Comparison of ENCODE assay signal across 24 mouse cellular contexts in the genomic region with DNA sequence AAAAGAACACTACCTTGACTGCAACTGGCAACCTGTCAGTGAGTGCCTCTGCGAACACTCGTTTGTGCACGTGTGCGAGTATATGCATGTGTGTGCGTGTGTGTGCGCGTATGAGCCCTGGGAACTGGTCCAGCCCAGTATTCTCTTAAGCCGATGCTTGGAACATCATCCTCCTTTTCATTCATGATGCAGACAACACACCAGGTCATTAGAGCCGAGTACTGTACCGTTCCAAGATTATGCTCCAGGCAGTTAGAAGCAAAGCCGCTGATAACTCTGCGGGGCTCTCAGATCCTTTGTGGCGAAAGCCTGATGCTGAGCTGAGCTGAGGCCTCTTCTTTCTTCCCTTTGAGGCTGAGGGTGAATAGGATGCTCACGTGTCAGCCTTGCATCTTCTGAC.
DNase-seq lines count a peak whose midpoint lies in the region; ATAC-seq and TF ChIP-seq lines count a peak whose summit lies in the region.
"Had no signal": no experiment of that assay in that cellular context is flagged by ENCODE, and none has a peak within 500 bp of the region (broad histone marks: within the 10 kb centered on the region; RNA-seq: fewer than 3 reads in every experiment).

No protein-coding gene starts in this region.

- H3K4me2 ChIP-seq in embryonic facial prominence, embryonic 14.5 days (ENCODE audit: low read depth, low read length), result no peak overlapping the region
- H3K4me2 ChIP-seq in hindbrain, postnatal 0 days (ENCODE audit: low read depth, low read length), result no peak overlapping the region
- no peak overlapping the region for H3K4me2 ChIP-seq in hindbrain, embryonic 12.5 days (replicated peaks)
- H3K4me2 ChIP-seq in midbrain, postnatal 0 days (ENCODE audit: low read depth, low read length, poor library complexity, severe bottlenecking), result no peak overlapping the region
- H3K4me2 ChIP-seq: embryonic facial prominence, embryonic 15.5 days; heart, embryonic 11.5 days; heart, embryonic 15.5 days; hindbrain, embryonic 14.5 days had no signal

- no peaks in the 10 kb centered on the region for H3K9me3 ChIP-seq in embryonic facial prominence, embryonic 14.5 days (ENCODE audit: control insufficient read depth, low read length)
- peaks cover 4% of the 10 kb centered on the region; the same call in 1 of the 2 replicates for H3K9me3 ChIP-seq in embryonic facial prominence, embryonic 10.5 days
- no peaks in the 10 kb centered on the region for H3K9me3 ChIP-seq in hindbrain, postnatal 0 days (ENCODE audit: low read length)
- H3K9me3 ChIP-seq in hindbrain, embryonic 12.5 days (replicated peaks), result no peaks in the 10 kb centered on the region
- no peaks in the 10 kb centered on the region for H3K9me3 ChIP-seq in midbrain, postnatal 0 days (ENCODE audit: low read length)
- H3K9me3 ChIP-seq: embryonic facial prominence, embryonic 15.5 days; heart, embryonic 15.5 days had no signal

- no peak for TF ChIP-seq POLR2A in brain, embryonic 14.5 days (IDR thresholded peaks at IDR 0.05; ENCODE audit: borderline replicate concordance, extremely low read depth, insufficient read depth, insufficient read length, poor library complexity, severe bottlenecking)

- no peaks in the 10 kb centered on the region for H3K36me3 ChIP-seq in embryonic facial prominence, embryonic 14.5 days (ENCODE audit: control insufficient read depth, insufficient read depth, low read length)
- H3K36me3 ChIP-seq in embryonic facial prominence, embryonic 10.5 days (replicated peaks), result no peaks in the 10 kb centered on the region
- H3K36me3 ChIP-seq in hindbrain, postnatal 0 days (ENCODE audit: insufficient read depth, low read length), result no peaks in the 10 kb centered on the region
- H3K36me3 ChIP-seq in hindbrain, embryonic 12.5 days, result no peaks in the 10 kb centered on the region
- H3K36me3 ChIP-seq in midbrain, postnatal 0 days (ENCODE audit: insufficient read depth, low read length), result no peaks in the 10 kb centered on the region
- H3K36me3 ChIP-seq: embryonic facial prominence, embryonic 15.5 days; forebrain, embryonic 10.5 days; G1E; heart, embryonic 15.5 days had no signal

- H3K27ac ChIP-seq in embryonic facial prominence, embryonic 14.5 days (replicated peaks; ENCODE audit: low read depth, low read length), result no peak overlapping the region
- no peak overlapping the region for H3K27ac ChIP-seq in embryonic facial prominence, embryonic 10.5 days (replicated peaks)
- H3K27ac ChIP-seq in hindbrain, postnatal 0 days, result no peak overlapping the region
- no peak overlapping the region for H3K27ac ChIP-seq in hindbrain, embryonic 12.5 days
- no peak overlapping the region for H3K27ac ChIP-seq in midbrain, postnatal 0 days (ENCODE audit: low read depth, low read length)
- H3K27ac ChIP-seq: embryonic facial prominence, embryonic 15.5 days; forebrain, embryonic 10.5 days; heart, embryonic 15.5 days; hindbrain, embryonic 14.5 days had no signal

- peak; percentile 14 for DNase-seq in embryonic facial prominence, embryonic 14.5 days (ENCODE audit: low spot score)
- no peak for DNase-seq in embryonic facial prominence, embryonic 10.5 days (ENCODE audit: low spot score)
- DNase-seq in hindbrain, postnatal 0 days (ENCODE audit: low spot score), result no peak
- DNase-seq in brain, embryonic 14.5 days (ENCODE audit: low read depth), result peak; percentile 71
- no peak for DNase-seq in midbrain, postnatal 0 days (ENCODE audit: low spot score)
- no peak for DNase-seq in urinary bladder, postnatal 36 days (ENCODE audit: low spot score in 2 of 2)
- DNase-seq: adrenal gland, postnatal 10 days; B cell, adult 2 months; cerebellum, adult 18-20 months; cerebellum, adult 9-11 months; cerebellum, postnatal 36 days; gastrocnemius, postnatal 10 days; heart, adult 18-20 months; heart, postnatal 14 days had no signal

- TF ChIP-seq CTCF in hindbrain, postnatal 0 days (IDR thresholded peaks at IDR 0.05; ENCODE audit: low read depth), result no peak
- no peak for TF ChIP-seq CTCF in brain, embryonic 14.5 days (IDR thresholded peaks at IDR 0.05; ENCODE audit: borderline replicate concordance, extremely low read depth, insufficient read depth, insufficient read length)
- no peak for TF ChIP-seq CTCF in midbrain, postnatal 0 days (IDR thresholded peaks at IDR 0.05)

- H3K27me3 ChIP-seq in embryonic facial prominence, embryonic 14.5 days (replicated peaks; ENCODE audit: control insufficient read depth, insufficient read depth, low read length), result no peaks in the 10 kb centered on the region
- H3K27me3 ChIP-seq in embryonic facial prominence, embryonic 10.5 days (replicated peaks; ENCODE audit: low read depth, poor library complexity, severe bottlenecking), result no peaks in the 10 kb centered on the region
- H3K27me3 ChIP-seq in hindbrain, postnatal 0 days (ENCODE audit: insufficient read depth, low read length), result no peaks in the 10 kb centered on the region
- no peaks in the 10 kb centered on the region for H3K27me3 ChIP-seq in hindbrain, embryonic 12.5 days
- no peaks in the 10 kb centered on the region for H3K27me3 ChIP-seq in midbrain, postnatal 0 days (ENCODE audit: insufficient read depth, low read length)
- H3K27me3 ChIP-seq: embryonic facial prominence, embryonic 15.5 days; heart, embryonic 15.5 days had no signal

- 70% methylated on average over 14 of the region's 14 CpGs for WGBS in embryonic facial prominence, embryonic 14.5 days
- WGBS in embryonic facial prominence, embryonic 10.5 days, result 84% methylated on average over 14 of the region's 14 CpGs
- WGBS in hindbrain, postnatal 0 days, result 62% methylated on average over 14 of the region's 14 CpGs
- 83% methylated on average over 14 of the region's 14 CpGs for WGBS in hindbrain, embryonic 12.5 days
- WGBS in midbrain, postnatal 0 days, result 39% methylated on average over 14 of the region's 14 CpGs

- H3K9ac ChIP-seq in embryonic facial prominence, embryonic 14.5 days (ENCODE audit: low read depth, low read length), result no peak overlapping the region
- H3K9ac ChIP-seq in hindbrain, postnatal 0 days (replicated peaks; ENCODE audit: low read length), result no peak overlapping the region
- no peak overlapping the region for H3K9ac ChIP-seq in hindbrain, embryonic 12.5 days
- no peak overlapping the region for H3K9ac ChIP-seq in midbrain, postnatal 0 days (replicated peaks; ENCODE audit: low read length, poor library complexity, severe bottlenecking)
- H3K9ac ChIP-seq: embryonic facial prominence, embryonic 15.5 days; heart, embryonic 15.5 days; hindbrain, embryonic 14.5 days had no signal

- no peak for ATAC-seq in embryonic facial prominence, embryonic 14.5 days (ENCODE audit: low read depth)
- 0 out of 2 replicates have a peak, but pooled peaks have one; percentile 35 for ATAC-seq in hindbrain, postnatal 0 days
- no peak for ATAC-seq in hindbrain, embryonic 12.5 days (ENCODE audit: low FRiP score)
- ATAC-seq in midbrain, postnatal 0 days (ENCODE audit: low FRiP score), result peak; percentile 34; the same call in 1 of the 2 replicates
- ATAC-seq: CD4-positive, CD25-positive, alpha-beta regulatory T cell, adult 4 months; intestine, embryonic 16.5 days had no signal

- H3K4me3 ChIP-seq in embryonic facial prominence, embryonic 14.5 days (ENCODE audit: low read depth, low read length), result no peak overlapping the region
- H3K4me3 ChIP-seq in embryonic facial prominence, embryonic 10.5 days, result no peak overlapping the region
- H3K4me3 ChIP-seq in hindbrain, postnatal 0 days (ENCODE audit: low read length), result no peak overlapping the region
- no peak overlapping the region for H3K4me3 ChIP-seq in hindbrain, embryonic 12.5 days
- H3K4me3 ChIP-seq in midbrain, postnatal 0 days (ENCODE audit: low read depth, low read length), result no peak overlapping the region
- H3K4me3 ChIP-seq: embryonic facial prominence, embryonic 15.5 days; erythroblast, embryonic 14.5 days; forebrain, embryonic 10.5 days; heart, embryonic 15.5 days had no signal

- no peaks in the 10 kb centered on the region for H3K4me1 ChIP-seq in embryonic facial prominence, embryonic 14.5 days (ENCODE audit: control insufficient read depth, insufficient read depth, low read length)
- H3K4me1 ChIP-seq in embryonic facial prominence, embryonic 10.5 days, result no peaks in the 10 kb centered on the region; the same call in 1 of the 2 replicates
- H3K4me1 ChIP-seq in hindbrain, postnatal 0 days (ENCODE audit: insufficient read depth, low read length), result no peaks in the 10 kb centered on the region
- 0 out of 2 replicates have a peak, but pooled peaks cover 3% of the 10 kb centered on the region for H3K4me1 ChIP-seq in hindbrain, embryonic 12.5 days
- H3K4me1 ChIP-seq in midbrain, postnatal 0 days (ENCODE audit: insufficient read depth, low read length), result no peaks in the 10 kb centered on the region; the same call in 1 of the 2 replicates
- H3K4me1 ChIP-seq: embryonic facial prominence, embryonic 15.5 days; heart, embryonic 15.5 days had no signal

Comparison
In these comparisons a context has a peak if more than half of its experiments do, and no peak if none do; other contexts are left out.
1. ATAC-seq: peak in hindbrain, postnatal 0 days (single experiment) and midbrain, postnatal 0 days (single experiment); none in embryonic facial prominence, embryonic 14.5 days (single experiment) and hindbrain, embryonic 12.5 days (single experiment).
2. DNase-seq: peak in embryonic facial prominence, embryonic 14.5 days (single experiment) and brain, embryonic 14.5 days (single experiment); none in embryonic facial prominence, embryonic 10.5 days (single experiment), hindbrain, postnatal 0 days (single experiment), midbrain, postnatal 0 days (single experiment) and urinary bladder, postnatal 36 days (0 of 2).